Mouse (Mus musculus): ENCODE measurements around the gene Nudt6. TPM values are rescaled to one million over a fixed set of nuclear protein-coding genes. Genes with fewer than 3 reads are reported as not detected.

Nudt6 gene
- polyA plus RNA-seq (2016; fragmentation: Nextera tagmentation; extraction: Ambion mirVana), result 4.7 and 4.9 TPM in 2 replicates

GRCm38 (mm10) chr3:37420072-37420471 lies at the start of gene Nudt6:
Nudt6 (minus strand) TSS chr3:37420211.
- H3K9ac ChIP-seq, result peak within 1 kb of the TSS; percentile 83
- no peaks in the 10 kb centered on the region for H3K27me3 ChIP-seq
- H3K4me3 ChIP-seq, result peak within 1 kb of the TSS; percentile 98
- H3K4me1 ChIP-seq, result peaks cover 16% of the 10 kb centered on the region
- H3K9me3 ChIP-seq, result no peaks in the 10 kb centered on the region
- WGBS, result under 1% methylated on average over 50 of the region's 50 CpGs
- H3K27ac ChIP-seq, result peak within 1 kb of the TSS; percentile 93
- H3K4me2 ChIP-seq (replicated peaks), result peak within 1 kb of the TSS; percentile 85
- no peaks in the 10 kb centered on the region; the same call in 1 of the 2 replicates for H3K36me3 ChIP-seq
- ATAC-seq (ENCODE audit: insufficient number of reproducible peaks, insufficient read depth, low FRiP score, low TSS enrichment), result peak; percentile 86

GRCm38 (mm10) chr3:37469353-37469752 lies 49.3 kb upstream of the Nudt6 start:
- no peak overlapping the region for H3K4me3 ChIP-seq
- no peak overlapping the region for H3K9ac ChIP-seq
- H3K9me3 ChIP-seq, result no peaks in the 10 kb centered on the region
- WGBS, result 85% methylated on average over 4 of the region's 4 CpGs
- ATAC-seq (ENCODE audit: insufficient number of reproducible peaks, insufficient read depth, low FRiP score, low TSS enrichment), result no peak
- no peak overlapping the region for H3K27ac ChIP-seq
- H3K36me3 ChIP-seq, result no peaks in the 10 kb centered on the region
- H3K4me1 ChIP-seq, result no peaks in the 10 kb centered on the region
- H3K27me3 ChIP-seq, result no peaks in the 10 kb centered on the region
- no peak overlapping the region for H3K4me2 ChIP-seq (replicated peaks)

DNA sequence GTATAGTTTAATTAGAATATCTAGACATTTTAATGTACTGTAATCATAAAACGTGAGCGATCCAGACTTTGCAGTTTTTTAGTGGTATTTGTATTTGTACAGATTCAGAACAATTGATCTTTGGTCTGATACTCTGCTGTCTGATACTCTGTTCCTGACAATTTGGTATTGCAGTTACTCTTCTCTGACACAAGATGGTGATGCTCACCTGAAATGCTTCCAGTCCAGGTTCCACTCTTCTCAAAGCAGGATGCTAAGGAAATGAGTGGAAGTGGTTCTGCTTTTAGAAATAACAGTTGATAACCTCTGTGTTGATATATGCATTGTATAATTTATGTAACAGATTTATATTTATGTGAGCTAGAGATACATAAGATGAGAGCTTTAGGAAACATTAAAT lies 48.2 kb upstream of the Nudt6 start:
- WGBS, result 92% methylated on average over 2 of the region's 2 CpGs
- no peak for ATAC-seq (ENCODE audit: insufficient number of reproducible peaks, insufficient read depth, low FRiP score, low TSS enrichment)
- no peak overlapping the region for H3K27ac ChIP-seq

DNA sequence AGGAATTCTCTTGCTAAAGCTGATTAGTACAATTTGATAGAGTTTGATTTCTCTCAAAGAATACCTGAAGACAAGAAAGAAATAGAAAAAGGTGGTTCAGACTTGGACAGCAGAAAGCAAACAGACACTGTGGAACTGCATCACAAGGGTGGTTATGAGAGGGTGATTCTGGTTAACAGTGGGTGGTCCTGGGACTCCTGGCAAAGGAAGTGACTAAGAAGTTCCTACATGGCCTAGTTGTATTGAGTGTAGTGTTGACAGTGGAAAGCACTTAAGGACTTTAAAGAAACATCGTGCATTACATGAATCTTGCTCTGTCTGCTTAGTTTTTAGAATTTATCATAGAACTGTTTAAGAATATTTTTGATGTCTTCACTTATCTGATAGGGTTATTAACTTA lies 36.0 kb upstream of the Nudt6 start:
- no peak for ATAC-seq (ENCODE audit: insufficient number of reproducible peaks, insufficient read depth, low FRiP score, low TSS enrichment)
- no peak overlapping the region for H3K27ac ChIP-seq
- no peak overlapping the region for H3K4me2 ChIP-seq (replicated peaks)
- H3K4me1 ChIP-seq, result no peaks in the 10 kb centered on the region
- no peak overlapping the region for H3K9ac ChIP-seq
- H3K4me3 ChIP-seq, result no peak overlapping the region
- no peaks in the 10 kb centered on the region for H3K36me3 ChIP-seq
- 96% methylated on average over 1 of the region's 1 CpGs for WGBS
- H3K9me3 ChIP-seq, result no peaks in the 10 kb centered on the region
- no peaks in the 10 kb centered on the region for H3K27me3 ChIP-seq

More for the DNA sequence above, 48.2 kb upstream of the Nudt6 start:
- Histone ChIP-seq H3K9ac (no peak overlapping the region), H3K4me3 (no peak overlapping the region), H3K36me3 (no peaks in the 10 kb centered on the region), H3K9me3 (no peaks in the 10 kb centered on the region), H3K4me1 (no peaks in the 10 kb centered on the region), H3K27me3 (no peaks in the 10 kb centered on the region), H3K4me2 (replicated peaks) (no peak overlapping the region)

DNA sequence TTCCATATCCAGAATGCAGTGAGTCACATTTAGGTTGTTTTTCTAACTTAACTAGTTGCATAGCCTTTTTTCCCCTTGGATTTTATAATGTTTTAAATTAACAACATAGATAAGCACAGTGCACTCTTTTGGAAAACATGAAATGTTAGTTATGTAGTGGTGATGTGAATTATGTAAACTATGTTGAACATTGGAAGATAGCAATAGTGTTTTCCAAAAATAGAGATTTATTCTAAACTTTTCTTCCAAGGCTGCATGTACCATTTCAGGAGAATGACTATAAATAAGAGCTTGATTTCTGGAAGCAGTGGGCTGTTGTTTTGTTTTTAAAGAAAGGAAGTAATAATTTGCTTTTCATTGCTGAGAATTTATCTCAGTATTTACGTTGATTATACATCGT lies 23.4 kb upstream of the Nudt6 start:
- WGBS, result 93% methylated on average over 2 of the region's 2 CpGs
- H3K4me3 ChIP-seq, result no peak overlapping the region
- no peaks in the 10 kb centered on the region for H3K4me1 ChIP-seq
- no peak overlapping the region for H3K4me2 ChIP-seq (replicated peaks)
- no peak for ATAC-seq (ENCODE audit: insufficient number of reproducible peaks, insufficient read depth, low FRiP score, low TSS enrichment)
- peaks cover 23% of the 10 kb centered on the region for H3K36me3 ChIP-seq
- H3K27ac ChIP-seq, result no peak overlapping the region
- H3K27me3 ChIP-seq, result no peaks in the 10 kb centered on the region
- H3K9ac ChIP-seq, result no peak overlapping the region
- H3K9me3 ChIP-seq, result no peaks in the 10 kb centered on the region

DNA sequence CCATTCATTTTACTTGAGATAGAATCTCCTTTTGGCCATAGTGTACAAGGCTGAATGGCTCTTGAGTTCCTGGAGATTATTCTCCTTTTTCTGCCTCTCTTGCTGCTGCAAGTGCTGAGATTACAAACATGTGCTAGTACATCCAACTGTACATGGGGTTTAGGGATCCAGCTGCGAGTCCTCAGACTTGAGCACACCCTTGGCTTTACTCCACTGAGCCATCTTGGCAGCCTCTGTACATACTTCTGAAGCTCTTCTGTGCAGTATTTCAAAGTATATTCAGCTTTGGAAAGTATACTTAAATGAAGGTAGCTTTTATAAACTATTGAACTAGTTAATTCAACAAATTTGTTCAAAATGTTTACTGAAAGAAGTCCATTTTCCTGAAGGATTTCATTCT lies 19.8 kb upstream of the Nudt6 start:
- Histone ChIP-seq H3K36me3 (peaks cover 22% of the 10 kb centered on the region), H3K9ac (no peak overlapping the region), H3K4me3 (no peak overlapping the region), H3K27me3 (no peaks in the 10 kb centered on the region), H3K27ac (no peak overlapping the region), H3K9me3 (no peaks in the 10 kb centered on the region), H3K4me1 (no peaks in the 10 kb centered on the region), H3K4me2 (replicated peaks) (no peak overlapping the region)
- no peak for ATAC-seq (ENCODE audit: insufficient number of reproducible peaks, insufficient read depth, low FRiP score, low TSS enrichment)
- 94% methylated on average over 1 of the region's 1 CpGs for WGBS

GRCm38 (mm10) chr3:37430359-37430758 lies 10.3 kb upstream of the Nudt6 start:
- H3K4me2 ChIP-seq (replicated peaks), result no peak overlapping the region
- H3K36me3 ChIP-seq, result peaks cover 27% of the 10 kb centered on the region
- no peak for ATAC-seq (ENCODE audit: insufficient number of reproducible peaks, insufficient read depth, low FRiP score, low TSS enrichment)
- H3K9me3 ChIP-seq, result no peaks in the 10 kb centered on the region
- no peak overlapping the region for H3K27ac ChIP-seq
- no peaks in the 10 kb centered on the region for H3K27me3 ChIP-seq
- H3K9ac ChIP-seq, result no peak overlapping the region
- H3K4me1 ChIP-seq, result no peaks in the 10 kb centered on the region
- no peak overlapping the region for H3K4me3 ChIP-seq

DNA sequence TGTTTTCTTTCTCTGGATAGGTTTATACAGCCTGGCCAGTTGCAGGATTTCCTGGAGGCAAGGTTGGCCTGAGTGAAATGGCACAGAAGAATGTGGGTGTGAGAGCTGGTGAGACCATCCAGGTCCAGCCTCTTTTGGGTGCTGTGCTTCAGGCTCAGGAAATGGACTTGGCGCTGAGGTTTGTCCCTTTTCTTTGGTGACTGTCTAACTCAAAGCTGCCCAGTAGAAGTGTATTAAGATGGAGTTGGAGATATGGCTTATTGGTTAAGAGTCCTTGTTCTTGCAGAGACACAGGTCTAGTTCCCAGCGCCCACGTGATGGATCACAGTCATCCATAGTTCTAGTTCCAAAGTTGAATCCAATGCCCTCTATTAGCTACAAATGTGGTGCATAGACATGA lies 6.1 kb upstream of the Nudt6 start:
- ATAC-seq (ENCODE audit: insufficient number of reproducible peaks, insufficient read depth, low FRiP score, low TSS enrichment), result no peak
- peaks cover 18% of the 10 kb centered on the region for H3K36me3 ChIP-seq
- WGBS, result 97% methylated on average over 3 of the region's 3 CpGs

DNA sequence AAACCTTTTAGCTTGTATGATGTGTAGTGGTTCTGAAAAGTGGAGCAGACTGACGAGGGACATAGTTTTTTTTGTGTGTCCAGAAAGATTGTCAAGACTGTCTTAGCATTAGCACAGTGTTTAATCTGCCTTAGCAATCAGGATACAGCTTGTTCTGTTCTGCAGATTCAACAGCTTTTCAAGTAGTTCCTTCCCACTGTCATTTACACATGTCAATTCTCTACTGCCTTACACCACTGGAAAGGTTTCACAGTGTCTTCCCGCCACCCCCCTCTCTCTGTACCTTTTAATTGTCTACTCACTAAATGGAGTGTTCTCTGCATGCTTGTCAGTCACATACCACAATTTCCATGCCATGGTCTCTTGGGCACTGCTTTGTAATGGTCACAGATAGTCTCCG lies 1.2 kb upstream of the Nudt6 start:
- Histone ChIP-seq H3K27ac (no peak overlapping the region), H3K27me3 (no peaks in the 10 kb centered on the region), H3K9ac (peak overlapping the region; percentile 83), H3K36me3 (peaks cover 3% of the 10 kb centered on the region; the same call in 1 of the 2 replicates), H3K4me3 (peak overlapping the region; percentile 98), H3K4me2 (replicated peaks) (peak overlapping the region; percentile 85), H3K4me1 (peaks cover 16% of the 10 kb centered on the region), H3K9me3 (no peaks in the 10 kb centered on the region)
- WGBS, result 6% methylated on average over 3 of the region's 3 CpGs
- no peak for ATAC-seq (ENCODE audit: insufficient number of reproducible peaks, insufficient read depth, low FRiP score, low TSS enrichment)

More for the DNA sequence above, 6.1 kb upstream of the Nudt6 start:
- H3K27ac ChIP-seq, result no peak overlapping the region
- no peak overlapping the region for H3K4me3 ChIP-seq
- H3K9ac ChIP-seq, result no peak overlapping the region
- H3K4me2 ChIP-seq (replicated peaks), result no peak overlapping the region
- H3K4me1 ChIP-seq, result peaks cover 8% of the 10 kb centered on the region
- no peaks in the 10 kb centered on the region for H3K27me3 ChIP-seq
- H3K9me3 ChIP-seq, result no peaks in the 10 kb centered on the region

GRCm38 (mm10) chr3:37420641-37421040 lies 630 bp upstream of the Nudt6 start:
- no peak for ATAC-seq (ENCODE audit: insufficient number of reproducible peaks, insufficient read depth, low FRiP score, low TSS enrichment)
- under 1% methylated on average over 24 of the region's 24 CpGs for WGBS
- H3K27me3 ChIP-seq, result no peaks in the 10 kb centered on the region
- peak overlapping the region; percentile 85 for H3K4me2 ChIP-seq (replicated peaks)
- H3K27ac ChIP-seq, result peak overlapping the region; percentile 93
- H3K36me3 ChIP-seq, result no peaks in the 10 kb centered on the region; the same call in 1 of the 2 replicates
- no peaks in the 10 kb centered on the region for H3K9me3 ChIP-seq
- peaks cover 16% of the 10 kb centered on the region for H3K4me1 ChIP-seq
- H3K4me3 ChIP-seq, result peak overlapping the region; percentile 98
- H3K9ac ChIP-seq, result peak overlapping the region; percentile 83

GRCm38 (mm10) chr3:37419458-37419991 lies 486 bp downstream of the Nudt6 start, which contains the start of gene Spata5:
Spata5 (plus strand) TSS chr3:37419896.
- Histone ChIP-seq H3K9me3 (no peaks in the 10 kb centered on the region), H3K9ac (peak within 1 kb of the TSS; percentile 83), H3K4me1 (peaks cover 16% of the 10 kb centered on the region), H3K4me2 (replicated peaks) (peak within 1 kb of the TSS; percentile 85), H3K27me3 (no peaks in the 10 kb centered on the region), H3K4me3 (peak within 1 kb of the TSS; percentile 98), H3K27ac (peak within 1 kb of the TSS; percentile 93), H3K36me3 (no peaks in the 10 kb centered on the region)
- 3% methylated on average over 41 of the region's 50 CpGs for WGBS
- peak; percentile 95 for ATAC-seq (ENCODE audit: insufficient number of reproducible peaks, insufficient read depth, low FRiP score, low TSS enrichment)

DNA sequence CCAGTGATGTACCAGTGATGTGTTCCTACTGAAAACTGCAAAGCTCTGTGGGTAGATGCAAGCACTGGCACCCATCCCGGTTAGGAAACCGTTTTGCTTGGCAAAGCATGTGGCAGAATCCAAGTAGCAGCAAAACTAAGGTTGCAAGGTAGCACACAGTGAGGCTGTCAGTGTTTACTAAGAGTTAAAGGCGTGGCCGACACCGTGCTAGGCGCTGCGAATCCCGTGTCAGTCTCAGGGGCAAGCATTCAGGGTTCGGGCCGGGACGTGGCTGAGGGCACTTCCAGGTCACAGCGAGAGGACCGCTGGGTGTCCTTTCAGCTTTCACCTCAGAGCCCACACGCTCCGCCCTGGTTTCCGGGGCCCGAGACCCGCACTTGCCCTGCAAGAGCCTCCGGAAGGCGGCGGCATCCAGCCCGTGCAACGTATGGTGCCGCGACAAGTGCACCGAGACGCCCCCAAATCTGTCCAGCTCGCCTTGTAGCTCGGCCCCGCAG lies 1.0 kb downstream of the Nudt6 start:
- peak overlapping the region; percentile 62 for H3K9ac ChIP-seq
- no peaks in the 10 kb centered on the region for H3K27me3 ChIP-seq
- H3K4me3 ChIP-seq, result peak overlapping the region; percentile 98
- WGBS, result under 1% methylated on average over 30 of the region's 30 CpGs
- H3K9me3 ChIP-seq, result no peaks in the 10 kb centered on the region
- H3K4me2 ChIP-seq (replicated peaks), result peak overlapping the region; percentile 81
- ATAC-seq (ENCODE audit: insufficient number of reproducible peaks, insufficient read depth, low FRiP score, low TSS enrichment), result peak; percentile 3; the same call in 1 of the 2 replicates
- H3K27ac ChIP-seq, result peak overlapping the region; percentile 84
- no peaks in the 10 kb centered on the region for H3K36me3 ChIP-seq
- H3K4me1 ChIP-seq, result peaks cover 16% of the 10 kb centered on the region

Data from embryonic facial prominence, embryonic 12.5 days (tissue).